Mouse (Mus musculus): ENCODE measurements at regions not wholly inside any gene's neighbourhood (a gene's known extent, or its start where the extent isn't known, plus 50 kb on each side); places are given as distances from the start of the nearest gene placed in this dataset.

- no peak for DNase-seq (ENCODE audit: low read depth, low spot score)
Measured at GRCm38 (mm10) chr2:124718985-124719384, 348.9 kb upstream of the Slc24a5 start.

GRCm38 (mm10) chr2:124719820-124720478 lies 348.0 kb upstream of the Slc24a5 start:
- peak; percentile 2 for DNase-seq (ENCODE audit: low read depth, low spot score)

- no peak for DNase-seq (ENCODE audit: low read depth, low spot score)
Measured at GRCm38 (mm10) chr2:124720593-124721445, 347.1 kb upstream of the Slc24a5 start.

GRCm38 (mm10) chr2:124724171-124724570 lies 343.8 kb upstream of the Slc24a5 start:
- no peak for DNase-seq (ENCODE audit: low read depth, low spot score)

- no peak for DNase-seq (ENCODE audit: low read depth, low spot score)
Measured at GRCm38 (mm10) chr2:124724827-124725480, 343.0 kb upstream of the Slc24a5 start.

GRCm38 (mm10) chr2:124727979-124728378 lies 339.9 kb upstream of the Slc24a5 start:
- DNase-seq (ENCODE audit: low read depth, low spot score): no peak

GRCm38 (mm10) chr2:124732593-124732992 lies 335.3 kb upstream of the Slc24a5 start:
- DNase-seq (ENCODE audit: low read depth, low spot score): no peak

GRCm38 (mm10) chr2:124740848-124741247 lies 327.1 kb upstream of the Slc24a5 start:
- no peak for DNase-seq (ENCODE audit: low read depth, low spot score)

GRCm38 (mm10) chr2:124742964-124743363 lies 325.0 kb upstream of the Slc24a5 start:
- DNase-seq (ENCODE audit: low read depth, low spot score): no peak

GRCm38 (mm10) chr2:124745045-124745444 lies 322.9 kb upstream of the Slc24a5 start:
- no peak for DNase-seq (ENCODE audit: low read depth, low spot score)

GRCm38 (mm10) chr2:124747119-124747518 lies 320.8 kb upstream of the Slc24a5 start:
- DNase-seq (ENCODE audit: low read depth, low spot score): no peak

GRCm38 (mm10) chr2:124747627-124748026 lies 320.3 kb upstream of the Slc24a5 start:
- DNase-seq (ENCODE audit: low read depth, low spot score): no peak

GRCm38 (mm10) chr2:124751832-124752231 lies 316.1 kb upstream of the Slc24a5 start:
- no peak for DNase-seq (ENCODE audit: low read depth, low spot score)

GRCm38 (mm10) chr2:124753717-124754116 lies 314.2 kb upstream of the Slc24a5 start:
- DNase-seq (ENCODE audit: low read depth, low spot score): no peak

GRCm38 (mm10) chr2:124755244-124755643 lies 312.7 kb upstream of the Slc24a5 start:
- no peak for DNase-seq (ENCODE audit: low read depth, low spot score)

- no peak for DNase-seq (ENCODE audit: low read depth, low spot score)
Measured at GRCm38 (mm10) chr2:124758992-124759391, 308.9 kb upstream of the Slc24a5 start.

GRCm38 (mm10) chr2:124763650-124764049 lies 304.3 kb upstream of the Slc24a5 start:
- no peak for DNase-seq (ENCODE audit: low read depth, low spot score)

GRCm38 (mm10) chr2:124764186-124764910 lies 303.6 kb upstream of the Slc24a5 start:
- no peak for DNase-seq (ENCODE audit: low read depth, low spot score)

GRCm38 (mm10) chr2:124769267-124769967 lies 298.5 kb upstream of the Slc24a5 start:
- DNase-seq (ENCODE audit: low read depth, low spot score): no peak

- no peak for DNase-seq (ENCODE audit: low read depth, low spot score)
Measured at GRCm38 (mm10) chr2:124770028-124770427, 297.9 kb upstream of the Slc24a5 start.

- DNase-seq (ENCODE audit: low read depth, low spot score): no peak
Measured at GRCm38 (mm10) chr2:124772055-124772708, 295.7 kb upstream of the Slc24a5 start.
